Mouse (Mus musculus) small intestine, adult 2 months (tissue): ENCODE results near the gene Ankrd2. TPM values are rescaled to one million over a fixed set of nuclear protein-coding genes. Genes with fewer than 3 reads are reported as not detected.

Experiments used
- H3K27ac ChIP-seq: fragments of 200-500 bp; 2 replicates; pipeline ENCODE4 v1.5.1; 2012; ENCODE audit warnings: low read depth, low read length, control low read depth, inconsistent platforms; ENCODE audit not compliant: insufficient read depth
- H3K27me3 ChIP-seq: fragments of 200-500 bp; 2 replicates; pipeline ENCODE4 v1.6.1; 2012; ENCODE audit warnings: mild to moderate bottlenecking, moderate library complexity, low read length, inconsistent platforms; ENCODE audit not compliant: control insufficient read depth, insufficient read depth
- H3K36me3 ChIP-seq: fragments of 200-500 bp; 2 replicates; pipeline ENCODE4 v1.6.1; 2012; ENCODE audit warnings: mild to moderate bottlenecking, low read length, control low read depth, inconsistent platforms; ENCODE audit not compliant: control insufficient read depth, insufficient read depth
- H3K4me1 ChIP-seq: fragments of 200-500 bp; 2 replicates; pipeline ENCODE4 v1.6.1; 2012; ENCODE audit warnings: low read length, inconsistent platforms, mixed read lengths; ENCODE audit not compliant: control insufficient read depth, insufficient read depth, insufficient read length
- H3K4me3 ChIP-seq: fragments of 200-500 bp; 2 replicates; pipeline ENCODE4 v1.5.1; 2012; ENCODE audit warnings: low read depth, mild to moderate bottlenecking, control low read depth, inconsistent platforms, low read length, moderate library complexity
- CTCF ChIP-seq: fragments of 200-500 bp; IDR thresholded peaks from 2 replicates; pipeline ENCODE4 v1.5.1; 2012; ENCODE audit warnings: low read depth, mild to moderate bottlenecking, control low read depth, inconsistent platforms, low read length, moderate library complexity, mixed read lengths; ENCODE audit not compliant: insufficient replicate concordance, insufficient read length; ENCODE audit errors: extremely low read depth
- POLR2A ChIP-seq: fragments of 200-500 bp; IDR thresholded peaks from 2 replicates; pipeline ENCODE4 v1.6.1; 2012; ENCODE audit warnings: low read depth, mild to moderate bottlenecking, control low read depth, inconsistent platforms, low read length, moderate library complexity
- WGBS: fragments of 180-500 bp; shearing (Covaris S2); methylation state at CpG from one replicate; pipeline ENCODE4 v1.1.7; 2018; 5-methylcytosine and 5-hydroxymethylcytosine counted together
- polyA plus RNA-seq: library from polyadenylated mRNA; depleted of rRNA; stranded (reverse); fragments of >200 nt; gene quantifications from 2 replicates; pipeline ENCODE4 v1.2.3, GENCODE M21; 2012

The Ankrd2 gene
- polyA plus RNA-seq, 1 experiment = not detected

- WGBS = 92% methylated on average over 1 of the region's 1 CpGs
Observed at GRCm38 (mm10) chr19:41995483-41995882, 40.3 kb upstream of the Ankrd2 start.

DNA sequence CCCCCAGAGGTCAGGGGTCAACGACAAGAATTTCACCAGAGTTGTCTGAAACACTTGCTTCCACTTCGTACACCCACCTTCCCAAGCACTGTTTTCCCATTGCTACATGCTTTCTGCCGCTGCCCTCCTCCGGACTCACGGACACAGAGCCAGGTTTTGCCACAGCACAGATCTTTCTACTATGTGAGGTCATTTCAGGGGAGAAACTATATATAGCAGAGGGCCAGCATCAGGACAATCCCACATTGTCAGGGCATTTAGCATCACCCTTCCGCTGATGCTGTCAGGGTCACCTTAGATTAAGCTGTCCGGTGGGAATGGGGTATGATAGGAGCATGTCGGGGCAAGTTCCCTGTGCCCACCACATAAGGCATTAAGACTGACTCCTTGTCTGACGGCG is 38.7 kb upstream of the Ankrd2 start:
- 88% methylated on average over 10 of the region's 10 CpGs for WGBS
- Histone ChIP-seq H3K4me3 (no peak overlapping the region), H3K36me3 (no peaks in the 10 kb centered on the region), H3K27me3 (no peaks in the 10 kb centered on the region), H3K4me1 (peaks cover 8% of the 10 kb centered on the region; the same call in 1 of the 2 replicates), H3K27ac (no peak overlapping the region)
- TF ChIP-seq CTCF (no peak), POLR2A (no peak)

More at GRCm38 (mm10) chr19:41995483-41995882, 40.3 kb upstream of the Ankrd2 start:
- Histone ChIP-seq H3K4me3 (no peak overlapping the region), H3K36me3 (no peaks in the 10 kb centered on the region), H3K4me1 (peaks cover 5% of the 10 kb centered on the region; the same call in 1 of the 2 replicates), H3K27ac (no peak overlapping the region), H3K27me3 (no peaks in the 10 kb centered on the region)
- TF ChIP-seq CTCF (no peak), POLR2A (no peak)

DNA sequence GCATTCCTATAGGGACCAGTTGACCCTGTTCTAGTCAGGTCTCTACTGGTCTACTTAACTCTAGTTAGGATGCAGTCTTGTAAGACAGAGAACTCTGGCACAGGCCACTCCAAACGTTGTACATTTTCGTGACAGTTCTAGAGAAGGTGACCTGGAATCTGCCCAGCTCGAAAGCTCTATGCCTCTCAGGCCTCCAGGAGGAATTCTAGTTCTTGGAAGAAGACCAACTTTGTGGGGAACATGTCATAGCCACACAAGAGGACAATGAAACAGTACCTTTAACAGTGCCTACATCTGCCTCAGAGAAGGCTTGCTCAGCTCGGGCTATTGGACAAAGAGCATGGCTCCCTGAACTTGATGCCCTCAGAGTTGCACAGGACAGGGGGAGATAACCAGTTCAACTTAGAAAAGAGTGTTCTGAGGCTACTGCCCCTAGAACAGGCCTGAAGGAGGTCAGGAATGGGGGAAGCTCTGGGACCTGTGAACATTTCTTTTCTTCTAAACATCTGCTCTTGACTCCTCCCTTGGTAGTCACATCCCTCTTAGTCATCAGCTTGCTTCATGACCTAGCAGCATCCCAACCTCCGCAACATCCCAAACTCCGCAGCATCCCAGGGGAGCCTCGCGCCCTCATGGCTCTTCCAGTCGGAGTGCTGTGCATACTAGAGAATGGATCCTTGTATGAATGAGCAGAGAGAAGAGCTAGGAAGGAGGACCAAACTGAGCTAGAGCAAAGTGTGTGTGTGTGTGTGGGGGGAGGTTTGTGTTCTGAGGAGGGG is 36.8 kb upstream of the Ankrd2 start:
- Histone ChIP-seq H3K4me1 (peaks cover 4% of the 10 kb centered on the region; the same call in 1 of the 2 replicates), H3K36me3 (no peaks in the 10 kb centered on the region), H3K4me3 (no peak overlapping the region), H3K27me3 (no peaks in the 10 kb centered on the region), H3K27ac (no peak overlapping the region)
- TF ChIP-seq POLR2A = no peak
- no peak for TF ChIP-seq CTCF
- 84% methylated on average over 9 of the region's 9 CpGs for WGBS

GRCm38 (mm10) chr19:41999688-42000283 is 36.0 kb upstream of the Ankrd2 start:
- Histone ChIP-seq H3K36me3 (no peaks in the 10 kb centered on the region), H3K4me1 (peaks cover 4% of the 10 kb centered on the region; the same call in 1 of the 2 replicates), H3K27ac (peak overlapping the region; percentile 26; the same call in 1 of the 2 replicates), H3K4me3 (no peak overlapping the region), H3K27me3 (no peaks in the 10 kb centered on the region)
- 69% methylated on average over 4 of the region's 4 CpGs for WGBS
- no peak for TF ChIP-seq CTCF
- TF ChIP-seq POLR2A = no peak

DNA sequence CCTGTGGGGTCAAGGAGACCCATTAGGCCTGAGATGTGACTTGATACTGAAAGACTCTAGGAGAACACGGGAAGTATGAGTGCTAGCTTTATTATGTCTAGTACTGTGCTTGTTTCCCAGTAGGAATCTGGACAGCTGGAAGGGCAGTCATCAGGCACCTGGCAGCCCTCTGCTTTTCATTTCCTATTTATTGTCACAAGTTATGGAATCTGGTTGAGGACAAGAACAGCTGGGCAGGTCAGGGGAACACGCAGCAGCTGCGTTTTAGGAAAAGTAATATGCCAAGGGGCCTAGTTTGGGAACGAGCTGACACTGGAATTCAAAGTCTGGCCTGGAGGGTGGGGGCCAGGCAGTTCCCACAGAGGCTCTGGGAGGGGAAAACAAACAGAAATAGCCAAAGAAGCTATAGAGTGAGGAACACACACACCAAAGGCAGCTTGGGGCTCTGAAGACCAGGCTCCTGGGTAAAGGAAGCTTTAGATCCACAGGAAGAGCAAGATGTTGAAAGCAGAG is 35.3 kb upstream of the Ankrd2 start:
- Histone ChIP-seq H3K36me3 (no peaks in the 10 kb centered on the region), H3K27me3 (no peaks in the 10 kb centered on the region), H3K4me3 (no peak overlapping the region), H3K27ac (no peak overlapping the region), H3K4me1 (peaks cover 4% of the 10 kb centered on the region; the same call in 1 of the 2 replicates)
- no peak for TF ChIP-seq POLR2A
- TF ChIP-seq CTCF = no peak
- 30% methylated on average over 4 of the region's 4 CpGs for WGBS

GRCm38 (mm10) chr19:42001253-42001980 is 34.4 kb upstream of the Ankrd2 start:
- TF ChIP-seq POLR2A (no peak), CTCF (no peak)
- Histone ChIP-seq H3K36me3 (no peaks in the 10 kb centered on the region), H3K27ac (no peak overlapping the region), H3K4me1 (peaks cover 4% of the 10 kb centered on the region; the same call in 1 of the 2 replicates), H3K4me3 (no peak overlapping the region), H3K27me3 (no peaks in the 10 kb centered on the region)
- WGBS = 88% methylated on average over 12 of the region's 12 CpGs
